Mouse (Mus musculus): Measurements from ENCODE around the gene H1foo. TPM values are rescaled to one million over a fixed set of nuclear protein-coding genes. Genes with fewer than 3 reads are reported as not detected.

Gene H1foo
- polyA plus RNA-seq, 1 experiment from 2014 or later: not detected

DNA sequence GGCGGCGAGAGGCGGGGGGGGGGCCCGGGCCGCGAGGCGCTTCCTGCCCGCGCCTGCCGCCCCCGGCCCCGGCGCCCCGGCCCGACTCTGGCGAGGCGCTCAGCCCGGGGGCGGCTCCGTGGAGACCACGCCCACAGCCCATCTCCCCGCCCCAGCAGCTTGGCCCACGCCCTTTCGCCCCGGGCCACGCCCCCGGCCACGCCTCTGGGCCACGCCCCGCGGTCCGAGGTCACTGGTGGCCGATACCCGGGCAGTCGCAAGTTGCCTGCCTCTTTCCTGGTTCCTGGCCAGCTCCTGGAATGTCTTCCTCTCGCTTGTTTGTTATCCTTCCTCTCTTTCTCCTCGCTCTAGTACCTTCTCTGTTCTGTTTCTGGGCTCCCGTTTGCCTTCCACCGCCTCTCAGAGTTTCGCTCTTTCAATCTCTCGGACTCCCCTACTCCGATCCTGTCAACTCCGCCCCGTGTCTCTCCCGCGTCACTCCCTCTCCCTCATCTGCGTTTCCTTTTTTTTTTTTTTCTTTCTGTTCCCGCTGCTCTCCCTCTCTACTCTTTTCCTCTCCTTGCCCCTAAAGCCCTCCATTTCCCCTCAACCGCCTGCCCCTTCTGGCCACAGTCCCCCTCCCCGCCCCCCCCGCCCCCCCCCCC lies 50.3 kb downstream of the H1foo start, which contains the start of gene Plxnd1:
Gene Plxnd1 (minus strand): TSS at position 129 of the 644 bp plus-strand sequence.
- H3K27ac ChIP-seq (replicated peaks): peak within 1 kb of the TSS; percentile 59
- peak; percentile 77 for ATAC-seq (ENCODE audit: insufficient read depth)
- no peaks in the 10 kb centered on the region for H3K36me3 ChIP-seq (replicated peaks)
- no peaks in the 10 kb centered on the region for H3K9me3 ChIP-seq (replicated peaks)
- H3K4me2 ChIP-seq: peak within 1 kb of the TSS; percentile 80
- H3K27me3 ChIP-seq: peaks cover 75% of the 10 kb centered on the region
- peak within 1 kb of the TSS; percentile 59 for H3K4me3 ChIP-seq (replicated peaks)
- 1% methylated on average over 46 of the region's 51 CpGs for WGBS (ENCODE audit: insufficient replicate concordance)
- H3K4me1 ChIP-seq (replicated peaks): peaks cover 50% of the 10 kb centered on the region
- H3K9ac ChIP-seq: peak within 1 kb of the TSS; percentile 40; the same call in 1 of the 2 replicates

GRCm38 (mm10) chr6:115995531-115995941 lies 50.8 kb downstream of the H1foo start:
- Histone ChIP-seq H3K4me3 (replicated peaks) (peak overlapping the region; percentile 59; the same call in 1 of the 2 replicates), H3K4me1 (replicated peaks) (peaks cover 50% of the 10 kb centered on the region), H3K9me3 (replicated peaks) (no peaks in the 10 kb centered on the region), H3K36me3 (replicated peaks) (no peaks in the 10 kb centered on the region), H3K27me3 (peaks cover 70% of the 10 kb centered on the region), H3K9ac (no peak overlapping the region), H3K4me2 (peak overlapping the region; percentile 80), H3K27ac (replicated peaks) (peak overlapping the region; percentile 59)
- no peak for ATAC-seq (ENCODE audit: insufficient read depth)
- 32% methylated on average over 4 of the region's 4 CpGs for WGBS (ENCODE audit: insufficient replicate concordance)

DNA sequence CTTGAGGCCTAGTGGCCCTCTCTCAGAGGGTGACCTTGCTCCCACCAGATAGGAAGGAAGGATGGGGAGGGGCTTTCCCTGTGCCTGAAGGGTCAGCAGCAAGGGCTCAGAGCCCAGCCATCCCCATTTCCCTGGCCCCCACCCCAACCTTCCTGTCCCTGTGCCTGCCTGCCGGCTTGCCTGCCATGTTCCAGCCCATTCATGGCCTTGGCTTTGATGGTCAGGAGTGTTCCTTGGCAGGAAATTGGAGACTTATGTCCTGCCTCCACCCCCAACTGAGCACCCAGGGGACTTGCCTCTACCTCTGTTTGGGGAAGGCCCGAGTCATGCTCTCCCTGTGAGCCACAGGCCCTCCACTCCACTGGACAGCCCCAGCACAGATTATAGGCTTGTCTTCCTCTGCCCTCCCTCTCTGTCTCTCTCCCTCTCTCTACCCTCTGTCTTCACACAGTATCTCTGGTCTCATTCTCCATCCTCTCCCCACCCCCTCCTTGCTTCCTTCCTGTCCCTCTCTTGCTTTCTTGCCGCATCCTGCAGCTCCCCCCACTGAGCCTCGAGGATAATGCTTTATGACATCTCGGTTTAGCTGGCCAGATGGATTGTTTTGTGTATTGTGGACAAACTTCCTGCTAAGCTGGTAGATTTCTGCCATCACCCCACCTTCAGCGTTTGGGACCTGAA lies 51.6 kb downstream of the H1foo start:
- Histone ChIP-seq H3K4me3 (replicated peaks) (no peak overlapping the region), H3K9me3 (replicated peaks) (no peaks in the 10 kb centered on the region), H3K9ac (no peak overlapping the region), H3K4me1 (replicated peaks) (peaks cover 47% of the 10 kb centered on the region), H3K36me3 (replicated peaks) (no peaks in the 10 kb centered on the region), H3K4me2 (no peak overlapping the region), H3K27ac (replicated peaks) (peak overlapping the region; percentile 59; the same call in 1 of the 2 replicates), H3K27me3 (peaks cover 62% of the 10 kb centered on the region)
- WGBS (ENCODE audit: insufficient replicate concordance): 13% methylated on average over 6 of the region's 6 CpGs
- peak; percentile 19; the same call in 1 of the 2 replicates for ATAC-seq (ENCODE audit: insufficient read depth)

- 41% methylated on average over 3 of the region's 3 CpGs for WGBS (ENCODE audit: insufficient replicate concordance)
- H3K9ac ChIP-seq: no peak overlapping the region
- H3K36me3 ChIP-seq (replicated peaks): no peaks in the 10 kb centered on the region
- H3K9me3 ChIP-seq (replicated peaks): no peaks in the 10 kb centered on the region
- no peak overlapping the region for H3K4me2 ChIP-seq
- H3K4me3 ChIP-seq (replicated peaks): no peak overlapping the region
- no peak for ATAC-seq (ENCODE audit: insufficient read depth)
- H3K4me1 ChIP-seq (replicated peaks): peaks cover 48% of the 10 kb centered on the region
- H3K27me3 ChIP-seq: peaks cover 47% of the 10 kb centered on the region
- no peak overlapping the region for H3K27ac ChIP-seq (replicated peaks)
Measured at GRCm38 (mm10) chr6:115997726-115998311, 53.1 kb downstream of the H1foo start.

GRCm38 (mm10) chr6:115998758-115999157 lies 54.0 kb downstream of the H1foo start:
- H3K27ac ChIP-seq (replicated peaks): no peak overlapping the region
- WGBS (ENCODE audit: insufficient replicate concordance): 65% methylated on average over 7 of the region's 7 CpGs
- peaks cover 38% of the 10 kb centered on the region for H3K27me3 ChIP-seq
- H3K9ac ChIP-seq: no peak overlapping the region
- no peaks in the 10 kb centered on the region for H3K9me3 ChIP-seq (replicated peaks)
- H3K4me2 ChIP-seq: no peak overlapping the region
- no peak overlapping the region for H3K4me3 ChIP-seq (replicated peaks)
- no peak for ATAC-seq (ENCODE audit: insufficient read depth)
- H3K36me3 ChIP-seq (replicated peaks): no peaks in the 10 kb centered on the region
- H3K4me1 ChIP-seq (replicated peaks): peaks cover 45% of the 10 kb centered on the region

DNA sequence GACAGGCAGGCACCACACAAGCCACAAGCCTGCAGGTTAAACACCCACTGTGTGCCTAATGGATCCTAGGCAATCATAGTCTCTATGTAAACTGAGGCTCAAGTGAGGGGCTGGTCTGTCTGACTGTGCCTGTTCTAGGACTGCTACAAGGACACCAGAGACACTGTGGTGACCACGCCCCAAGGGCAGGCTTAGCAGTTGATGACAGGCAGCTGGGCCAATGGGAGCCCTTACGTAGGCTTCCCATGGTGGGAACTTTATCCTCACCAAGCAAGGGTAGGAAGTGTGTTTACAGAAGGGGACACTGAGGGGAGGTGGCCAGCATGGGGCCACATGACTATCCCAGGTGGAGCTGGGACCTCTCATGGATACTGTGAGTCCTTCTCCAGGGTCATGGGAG lies 54.5 kb downstream of the H1foo start:
- Histone ChIP-seq H3K9me3 (replicated peaks) (no peaks in the 10 kb centered on the region), H3K4me3 (replicated peaks) (no peak overlapping the region), H3K27me3 (peaks cover 33% of the 10 kb centered on the region), H3K27ac (replicated peaks) (no peak overlapping the region), H3K4me2 (no peak overlapping the region), H3K36me3 (replicated peaks) (no peaks in the 10 kb centered on the region), H3K4me1 (replicated peaks) (peaks cover 45% of the 10 kb centered on the region), H3K9ac (no peak overlapping the region)
- no peak for ATAC-seq (ENCODE audit: insufficient read depth)
- WGBS (ENCODE audit: insufficient replicate concordance): 69% methylated on average over 2 of the region's 2 CpGs

Other genes with a start within 250 kb of the H1foo start
- 24.7 and 29.2 TPM in 2 replicates for gene Tmem40, start 182.5 kb upstream of the H1foo start, polyA plus RNA-seq (2015; fragmentation: Nextera tagmentation; extraction: Ambion mirVana)
- 2.9 and 3.0 TPM in 2 replicates for gene Cand2, start 170.4 kb upstream of the H1foo start, polyA plus RNA-seq (2015; fragmentation: Nextera tagmentation; extraction: Ambion mirVana)
- gene Rpl32, start 136.2 kb upstream of the H1foo start, polyA plus RNA-seq (2015; fragmentation: Nextera tagmentation; extraction: Ambion mirVana): 836 and 1,114 TPM in 2 replicates
- 0.06 and 0.15 TPM in 2 replicates for gene Efcab12, start 106.5 kb upstream of the H1foo start, polyA plus RNA-seq (2015; fragmentation: Nextera tagmentation; extraction: Ambion mirVana)
- 8.0 and 8.8 TPM in 2 replicates for gene Mbd4, start 91.6 kb upstream of the H1foo start, polyA plus RNA-seq (2015; fragmentation: Nextera tagmentation; extraction: Ambion mirVana)
- 2.2 and 2.6 TPM in 2 replicates for gene Ift122, start 91.5 kb upstream of the H1foo start, polyA plus RNA-seq (2015; fragmentation: Nextera tagmentation; extraction: Ambion mirVana)
- gene Rho, start 13.2 kb upstream of the H1foo start, polyA plus RNA-seq (2015; fragmentation: Nextera tagmentation; extraction: Ambion mirVana): not detected in 2 replicates
- gene Plxnd1, start 50.1 kb downstream of the H1foo start, polyA plus RNA-seq (2015; fragmentation: Nextera tagmentation; extraction: Ambion mirVana): 8.1 and 9.7 TPM in 2 replicates
- gene Tmcc1, start 248.5 kb downstream of the H1foo start, polyA plus RNA-seq (2015; fragmentation: Nextera tagmentation; extraction: Ambion mirVana): 3.2 and 3.5 TPM in 2 replicates